Mouse (Mus musculus) spleen, adult 2 months (tissue): Measurements from ENCODE around the gene Tiam1.

Experiments used
- CTCF ChIP-seq: fragments of 200-500 bp; IDR thresholded peaks from 2 replicates; pipeline ENCODE4 v1.5.1; 2011; ENCODE audit warnings: mild to moderate bottlenecking, inconsistent platforms; ENCODE audit not compliant: insufficient read depth, insufficient read length, insufficient replicate concordance; ENCODE audit errors: extremely low read depth
- POLR2A ChIP-seq: fragments of 200-500 bp; IDR thresholded peaks from 2 replicates; pipeline ENCODE4 v1.6.1; 2011; ENCODE audit warnings: low read depth, low read length, inconsistent platforms

GRCm38 (mm10) chr16:89960186-89960878 lies 183.2 kb downstream of the Tiam1 start:
- TF ChIP-seq CTCF = no peak
- TF ChIP-seq POLR2A = no peak
